Mouse (Mus musculus): ENCODE results near the gene Dut. TPM values are rescaled to one million over a fixed set of nuclear protein-coding genes. Genes with fewer than 3 reads are reported as not detected.

The Dut gene
- total and polyA plus RNA-seq, 3 experiments: 197 to 348 (median 232) TPM

DNA sequence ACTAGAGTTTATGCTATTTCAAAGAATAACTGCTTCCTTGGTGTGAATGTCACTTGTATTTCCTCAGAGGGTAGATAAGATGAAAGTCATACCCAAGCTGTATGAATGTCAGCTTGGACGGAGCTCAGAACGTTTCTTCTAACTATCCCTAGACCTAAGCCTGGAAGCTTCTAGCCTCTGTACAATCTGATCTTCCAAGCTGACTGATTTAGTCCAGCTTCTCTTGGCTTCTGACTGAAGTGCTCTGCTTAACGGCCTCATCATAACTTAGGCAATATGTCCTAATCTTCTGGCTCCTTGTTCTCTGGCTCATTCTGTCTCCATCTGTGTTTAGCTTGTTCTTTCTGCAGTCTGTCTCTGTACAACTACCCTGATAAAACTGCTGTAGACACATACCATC, 7.6 kb downstream of the Dut start:
- no peak overlapping the region for H3K4me3 ChIP-seq (replicated peaks in 1 of 3; ENCODE audit: low read depth in 2 of 3, low read length in 2 of 3, poor library complexity in 1 of 3)
- peaks cover 66 to 89% of the 10 kb centered on the region in 2 experiments for H3K36me3 ChIP-seq (replicated peaks in 1 of 2; ENCODE audit: control insufficient read depth in 1 of 2, insufficient read depth in 1 of 2, low read length in 1 of 2)
- TF ChIP-seq JUND (conservative IDR thresholded peaks at IDR 0.05; ENCODE audit: low read depth, low read length) (no peak), MAFK (IDR thresholded peaks at IDR 0.05; ENCODE audit: insufficient replicate concordance, low read length) (no peak), SIN3A (IDR thresholded peaks at IDR 0.05; ENCODE audit: low read length) (no peak), GABPA (IDR thresholded peaks at IDR 0.05; ENCODE audit: insufficient replicate concordance, low read depth, low read length) (no peak), JUN (IDR thresholded peaks at IDR 0.05; ENCODE audit: insufficient read depth, low read depth, low read length) (no peak), POLR2A (IDR thresholded peaks at IDR 0.05; ENCODE audit: low read depth, low read length) (no peak), PAX5 (IDR thresholded peaks at IDR 0.05; ENCODE audit: low read length) (no peak), MAZ (IDR thresholded peaks at IDR 0.05; ENCODE audit: low read depth, low read length) (no peak), ZMIZ1 (IDR thresholded peaks at IDR 0.05; ENCODE audit: low read depth, low read length) (no peak), CTCF (conservative IDR thresholded peaks at IDR 0.05 in 1 of 2, IDR thresholded peaks at IDR 0.05 in 1 of 2; ENCODE audit: low read depth in 2 of 2, low read length in 2 of 2) (no peak), ZKSCAN1 (IDR thresholded peaks at IDR 0.05; ENCODE audit: borderline replicate concordance, low read depth, low read length) (no peak), HCFC1 (IDR thresholded peaks at IDR 0.05; ENCODE audit: low read depth, low read length) (no peak), CHD1 (IDR thresholded peaks at IDR 0.05; ENCODE audit: low read depth, low read length) (no peak), KAT2A (IDR thresholded peaks at IDR 0.05; ENCODE audit: insufficient replicate concordance, low read length) (no peak), ZNF384 (IDR thresholded peaks at IDR 0.05; ENCODE audit: low read depth, low read length) (no peak), NELFE (IDR thresholded peaks at IDR 0.05; ENCODE audit: low read depth, low read length) (no peak), BHLHE40 (IDR thresholded peaks at IDR 0.05; ENCODE audit: low read depth, low read length) (no peak), MEF2A (IDR thresholded peaks at IDR 0.05; ENCODE audit: borderline replicate concordance, low read depth, low read length) (no peak), USF1 (IDR thresholded peaks at IDR 0.05; ENCODE audit: low read depth, low read length) (no peak), IRF4 (IDR thresholded peaks at IDR 0.05; ENCODE audit: low read depth, low read length) (no peak)
- dilution Hi-C loops (cut with MboI; ENCODE audit: extremely low pct_ligation_motif_present, extremely low pct_unique_long_range_greater_than_20kb, low sequenced_read_pairs) (no loop called here), in situ Hi-C loops (cut with MboI; ENCODE audit: low pct_ligation_motif_present, low pct_unique_long_range_greater_than_20kb, low sequenced_read_pairs) (no loop called here)
- no peak overlapping the region for H3K9ac ChIP-seq (ENCODE audit: insufficient read depth, low read depth)
- no peak overlapping the region for H3K27ac ChIP-seq (ENCODE audit: insufficient read depth, low read depth)
- H3K79me2 ChIP-seq (replicated peaks; ENCODE audit: control insufficient read depth, extremely low read depth, insufficient read depth, poor library complexity, severe bottlenecking): peaks cover 57% of the 10 kb centered on the region
- H3K27me3 ChIP-seq (replicated peaks): no peaks in the 10 kb centered on the region
- peaks cover 4 to 24% of the 10 kb centered on the region in 2 experiments; a peak in 2 of 4 replicates for H3K4me1 ChIP-seq (ENCODE audit: control insufficient read depth in 1 of 2, insufficient read depth in 2 of 2)
- H3K9me3 ChIP-seq (replicated peaks; ENCODE audit: low read length): peaks cover 3% of the 10 kb centered on the region
- no peak overlapping the region for H3K4me2 ChIP-seq (ENCODE audit: insufficient read depth, low read depth, poor library complexity, severe bottlenecking)
- DNase-seq (ENCODE audit: extremely low read depth): no peak

- Histone ChIP-seq H3K9ac (ENCODE audit: insufficient read depth, low read depth) (no peak overlapping the region), H3K79me2 (replicated peaks; ENCODE audit: control insufficient read depth, extremely low read depth, insufficient read depth, poor library complexity, severe bottlenecking) (peaks cover 45% of the 10 kb centered on the region), H3K27me3 (replicated peaks) (no peaks in the 10 kb centered on the region), H3K27ac (ENCODE audit: insufficient read depth, low read depth) (no peak overlapping the region), H3K36me3 (replicated peaks in 1 of 2; ENCODE audit: control insufficient read depth in 1 of 2, insufficient read depth in 1 of 2, low read length in 1 of 2) (peaks cover 64 to 92% of the 10 kb centered on the region in 2 experiments), H3K4me2 (ENCODE audit: insufficient read depth, low read depth, poor library complexity, severe bottlenecking) (no peak overlapping the region), H3K4me1 (ENCODE audit: control insufficient read depth in 1 of 2, insufficient read depth in 2 of 2) (peaks cover 4 to 16% of the 10 kb centered on the region in 2 experiments; a peak in 2 of 4 replicates), H3K4me3 (replicated peaks in 1 of 3; ENCODE audit: low read depth in 2 of 3, low read length in 2 of 3, poor library complexity in 1 of 3) (no peak overlapping the region), H3K9me3 (replicated peaks; ENCODE audit: low read length) (peaks cover 3% of the 10 kb centered on the region)
- no peak for DNase-seq (ENCODE audit: extremely low read depth)
- in situ Hi-C loops (cut with MboI; ENCODE audit: low pct_ligation_motif_present, low pct_unique_long_range_greater_than_20kb, low sequenced_read_pairs) (no loop called here), dilution Hi-C loops (cut with MboI; ENCODE audit: extremely low pct_ligation_motif_present, extremely low pct_unique_long_range_greater_than_20kb, low sequenced_read_pairs) (no loop called here)
- TF ChIP-seq MXI1 (IDR thresholded peaks at IDR 0.05; ENCODE audit: low read depth, low read length): no peak
- no peak for TF ChIP-seq ZC3H11A (IDR thresholded peaks at IDR 0.05; ENCODE audit: low read depth, low read length)
- no peak for TF ChIP-seq TBP (conservative IDR thresholded peaks at IDR 0.05; ENCODE audit: low read depth, low read length)
- TF ChIP-seq KAT2A (IDR thresholded peaks at IDR 0.05; ENCODE audit: insufficient replicate concordance, low read length): no peak
- 0 out of 2 replicates have a peak, but pooled peaks have one; percentile 19 for TF ChIP-seq POLR2AphosphoS2 (IDR thresholded peaks at IDR 0.05; ENCODE audit: low read depth, low read length)
- no peak for TF ChIP-seq ZMIZ1 (IDR thresholded peaks at IDR 0.05; ENCODE audit: low read depth, low read length)
- TF ChIP-seq NRF1 (IDR thresholded peaks at IDR 0.05; ENCODE audit: low read depth, low read length): no peak
- no peak for TF ChIP-seq JUND (conservative IDR thresholded peaks at IDR 0.05; ENCODE audit: low read depth, low read length)
These were observed 8.9 kb downstream of the Dut start for GRCm38 (mm10) chr2:125255886-125256285.

Measured in CH12.LX (cell line).